Comparison of ENCODE assay signal across 8 mouse cellular contexts in genomic region chr4:49631319-49632138, GRCm38 (mm10). TPM values are rescaled to one million over a fixed set of nuclear protein-coding genes. Genes with fewer than 3 reads are reported as not detected.
DNase-seq lines count a peak whose midpoint lies in the region; ATAC-seq and TF ChIP-seq lines count a peak whose summit lies in the region.

TSS of gene Rnf20 (plus strand) at chr4:49632006.

- H3K36me3 ChIP-seq in kidney, embryonic 14.5 days (ENCODE audit: control insufficient read depth, insufficient read depth, low read length): peaks cover 27% of the 10 kb centered on the region
- peaks cover 29% of the 10 kb centered on the region for H3K36me3 ChIP-seq in limb, embryonic 15.5 days
- no peaks in the 10 kb centered on the region; the same call in 1 of the 2 replicates for H3K36me3 ChIP-seq in splenic B cell, adult 2 months (ENCODE audit: control insufficient read depth, insufficient read depth, low read length, poor library complexity, severe bottlenecking)

- peaks cover 11% of the 10 kb centered on the region for H3K4me1 ChIP-seq in bone marrow macrophage, adult 2 months (ENCODE audit: control insufficient read depth, insufficient read depth, low read length)
- no peaks in the 10 kb centered on the region; the same call in 1 of the 2 replicates for H3K4me1 ChIP-seq in embryonic fibroblast, embryonic 13.5 days (ENCODE audit: control insufficient read depth, insufficient read depth, low read length)
- H3K4me1 ChIP-seq in kidney, embryonic 14.5 days (ENCODE audit: control insufficient read depth, insufficient read depth, low read length): peaks cover 9% of the 10 kb centered on the region; the same call in 1 of the 2 replicates
- H3K4me1 ChIP-seq in limb, embryonic 15.5 days: peaks cover 7% of the 10 kb centered on the region

- WGBS in kidney, embryonic 14.5 days: 4% methylated on average over 37 of the region's 37 CpGs
- WGBS in limb, embryonic 15.5 days: 3% methylated on average over 37 of the region's 37 CpGs

- H3K4me2 ChIP-seq in kidney, embryonic 14.5 days (replicated peaks; ENCODE audit: low read depth, low read length): peak within 1 kb of the TSS; percentile 67
- peak within 1 kb of the TSS; percentile 66 for H3K4me2 ChIP-seq in limb, embryonic 15.5 days

- H3K9ac ChIP-seq in kidney, embryonic 14.5 days (ENCODE audit: low read depth, low read length): peak within 1 kb of the TSS; percentile 84
- H3K9ac ChIP-seq in limb, embryonic 15.5 days: peak within 1 kb of the TSS; percentile 68

- TF ChIP-seq POLR2A in bone marrow macrophage, adult 2 months (IDR thresholded peaks at IDR 0.05; ENCODE audit: borderline replicate concordance, low read depth, low read length): no peak
- TF ChIP-seq POLR2A in embryonic fibroblast, embryonic 13.5 days (IDR thresholded peaks at IDR 0.05; ENCODE audit: low read depth, low read length): peak; percentile 88

- peak within 1 kb of the TSS; percentile 33 for H3K27ac ChIP-seq in bone marrow macrophage, adult 2 months (ENCODE audit: insufficient read depth, low read depth, low read length)
- peak within 1 kb of the TSS; percentile 70 for H3K27ac ChIP-seq in embryonic fibroblast, embryonic 13.5 days (ENCODE audit: insufficient read depth, low read length)
- H3K27ac ChIP-seq in kidney, embryonic 14.5 days (ENCODE audit: low read depth, low read length): peak within 1 kb of the TSS; percentile 81
- peak within 1 kb of the TSS; percentile 92 for H3K27ac ChIP-seq in limb, embryonic 15.5 days

- no peak for TF ChIP-seq CTCF in bone marrow macrophage, adult 2 months (IDR thresholded peaks at IDR 0.05; ENCODE audit: low read depth, low read length)
- no peak for TF ChIP-seq CTCF in embryonic fibroblast, embryonic 13.5 days (IDR thresholded peaks at IDR 0.05; ENCODE audit: borderline replicate concordance, insufficient read depth, low read length)

- peak; percentile 97 for DNase-seq in B cell, adult 2 months
- DNase-seq in heart, adult 9 months (ENCODE audit: low spot score in 2 of 2): peak; percentile 95 to 96
- DNase-seq in monocyte, adult 2 months (ENCODE audit: low read depth in 1 of 2, low spot score in 2 of 2): peak; percentile 83 to 93
- DNase-seq in splenic B cell, adult 2 months (ENCODE audit: low read depth, low spot score): peak; percentile 97

- ATAC-seq in kidney, embryonic 14.5 days (ENCODE audit: low FRiP score, low TSS enrichment): peak; percentile 97
- ATAC-seq in limb, embryonic 15.5 days (ENCODE audit: insufficient number of reproducible peaks, low FRiP score, low TSS enrichment, low read depth): peak; percentile 96

- no peaks in the 10 kb centered on the region for H3K27me3 ChIP-seq in kidney, embryonic 14.5 days (ENCODE audit: control insufficient read depth, insufficient read depth, low read length)
- H3K27me3 ChIP-seq in limb, embryonic 15.5 days: no peaks in the 10 kb centered on the region
- H3K27me3 ChIP-seq in splenic B cell, adult 2 months (ENCODE audit: control insufficient read depth, insufficient read depth, low read length, poor library complexity, severe bottlenecking): no peaks in the 10 kb centered on the region; the same call in 1 of the 2 replicates

- H3K4me3 ChIP-seq in bone marrow macrophage, adult 2 months (ENCODE audit: insufficient read depth, low read length): peak within 1 kb of the TSS; percentile 90
- peak within 1 kb of the TSS; percentile 81 for H3K4me3 ChIP-seq in embryonic fibroblast, embryonic 13.5 days (ENCODE audit: insufficient read depth, low read length)
- H3K4me3 ChIP-seq in kidney, embryonic 14.5 days (ENCODE audit: low read length): peak within 1 kb of the TSS; percentile 65
- peak within 1 kb of the TSS; percentile 73 for H3K4me3 ChIP-seq in limb, embryonic 15.5 days

- H3K9me3 ChIP-seq in kidney, embryonic 14.5 days (ENCODE audit: control insufficient read depth, low read length): no peaks in the 10 kb centered on the region
- no peaks in the 10 kb centered on the region for H3K9me3 ChIP-seq in limb, embryonic 15.5 days

RNA-seq across cellular contexts. Expression of gene Rnf20, which starts in this region (rescaled TPM):
- 46.9 and 49.5 TPM in 2 replicates for polyA plus RNA-seq in bone marrow macrophage, adult 2 months (2012; ENCODE audit: insufficient read depth, insufficient read length, missing spikeins)
- 60.5 and 62.5 TPM in 2 replicates for polyA plus RNA-seq in embryonic fibroblast, embryonic 13.5 days (2011; ENCODE audit: insufficient read length, low read depth, missing spikeins)
- 39.1 and 61.1 TPM in 2 replicates for polyA plus RNA-seq in kidney, embryonic 14.5 days (2014; fragmentation: Nextera tagmentation; extraction: Ambion mirVana)
- polyA plus RNA-seq in limb, embryonic 15.5 days (2015; fragmentation: Nextera tagmentation; extraction: Ambion mirVana): 37.0 and 40.0 TPM in 2 replicates

Comparison
In these comparisons a context has a peak if more than half of its experiments do, and no peak if none do; other contexts are left out.
1. Peak in every context shown above with its lines: DNase-seq, ATAC-seq, H3K4me3 ChIP-seq and H3K27ac ChIP-seq.
2. H3K27ac ChIP-seq: peak in every context shown above with its lines; median percentile 92 in limb, embryonic 15.5 days; 81 in kidney, embryonic 14.5 days; 70 in embryonic fibroblast, embryonic 13.5 days; 33 in bone marrow macrophage, adult 2 months.